Mouse (Mus musculus) lung, postnatal 0 days (tissue): ENCODE results near the gene Elk3. TPM values are rescaled to one million over a fixed set of nuclear protein-coding genes. Genes with fewer than 3 reads are reported as not detected.

Experiments
- ATAC-seq: fragments of 200-750 bp; cut with Nextera tagmentation; 2 replicates; pipeline ENCODE4 v1.8.0; 2017; ENCODE audit warnings: moderate library complexity
- DNase-seq: peaks from one replicate; pipeline ENCODE4 v3.0.0-alpha.2; 2016; ENCODE audit warnings: low spot score
- H3K27ac ChIP-seq: fragments of 300-500 bp; sonication (generic); 2 replicates; pipeline ENCODE4 v1.5.1; 2014; ENCODE audit warnings: antibody characterized with exemption, mild to moderate bottlenecking, low read length, mixed read lengths
- H3K27me3 ChIP-seq: fragments of 300-500 bp; sonication (generic); replicated peaks from 2 replicates; pipeline ENCODE4 v1.6.1; 2014; ENCODE audit warnings: low read length, mixed read lengths; ENCODE audit not compliant: insufficient read depth
- H3K36me3 ChIP-seq: fragments of 300-500 bp; sonication (generic); 2 replicates; pipeline ENCODE4 v1.6.1; 2014; ENCODE audit warnings: low read length, mixed read lengths; ENCODE audit not compliant: insufficient read depth
- H3K4me1 ChIP-seq: fragments of 300-500 bp; sonication (generic); 2 replicates; pipeline ENCODE4 v1.6.1; 2014; ENCODE audit warnings: antibody characterized with exemption, low read depth, low read length, mixed read lengths; ENCODE audit not compliant: insufficient read depth
- H3K4me2 ChIP-seq: fragments of 300-500 bp; sonication (generic); replicated peaks from 2 replicates; pipeline ENCODE4 v1.6.1; 2014; ENCODE audit warnings: low read depth, mild to moderate bottlenecking, low read length, moderate library complexity, mixed read lengths
- H3K4me3 ChIP-seq: fragments of 300-500 bp; sonication (generic); 2 replicates; pipeline ENCODE4 v1.5.1; 2014; ENCODE audit warnings: low read depth, low read length
- H3K9ac ChIP-seq: fragments of 300-500 bp; sonication (generic); replicated peaks from 2 replicates; pipeline ENCODE4 v1.6.1; 2014; ENCODE audit warnings: low read depth, mild to moderate bottlenecking
- H3K9me3 ChIP-seq: fragments of 300-500 bp; sonication (generic); 2 replicates; pipeline ENCODE4 v1.6.1; 2016; ENCODE audit warnings: low read length, mixed read lengths
- CTCF ChIP-seq: IDR thresholded peaks from 2 replicates; pipeline ENCODE4 v1.5.1; 2016; ENCODE audit warnings: antibody characterized with exemption, mild to moderate bottlenecking
- EP300 ChIP-seq: IDR thresholded peaks from 2 replicates; pipeline ENCODE4 v1.6.1; 2016; ENCODE audit warnings: antibody characterized with exemption, mild to moderate bottlenecking, control low read depth
- WGBS: fragments of 180-500 bp; shearing (Covaris S2); extraction: QIAGEN DNeasy Blood & Tissue Kit; methylation state at CpG from one replicate; pipeline ENCODE4 v1.1.7; 2014; 5-methylcytosine and 5-hydroxymethylcytosine counted together
- polyA plus RNA-seq: library from polyadenylated mRNA; unstranded; fragments of >200 nt; fragmentation: Nextera tagmentation; extraction: Ambion mirVana; gene quantifications from 2 replicates; pipeline ENCODE4 v1.2.1, GENCODE M21; 2015

Gene Elk3
- polyA plus RNA-seq, 1 experiment from 2014 or later = 56.0 TPM

DNA sequence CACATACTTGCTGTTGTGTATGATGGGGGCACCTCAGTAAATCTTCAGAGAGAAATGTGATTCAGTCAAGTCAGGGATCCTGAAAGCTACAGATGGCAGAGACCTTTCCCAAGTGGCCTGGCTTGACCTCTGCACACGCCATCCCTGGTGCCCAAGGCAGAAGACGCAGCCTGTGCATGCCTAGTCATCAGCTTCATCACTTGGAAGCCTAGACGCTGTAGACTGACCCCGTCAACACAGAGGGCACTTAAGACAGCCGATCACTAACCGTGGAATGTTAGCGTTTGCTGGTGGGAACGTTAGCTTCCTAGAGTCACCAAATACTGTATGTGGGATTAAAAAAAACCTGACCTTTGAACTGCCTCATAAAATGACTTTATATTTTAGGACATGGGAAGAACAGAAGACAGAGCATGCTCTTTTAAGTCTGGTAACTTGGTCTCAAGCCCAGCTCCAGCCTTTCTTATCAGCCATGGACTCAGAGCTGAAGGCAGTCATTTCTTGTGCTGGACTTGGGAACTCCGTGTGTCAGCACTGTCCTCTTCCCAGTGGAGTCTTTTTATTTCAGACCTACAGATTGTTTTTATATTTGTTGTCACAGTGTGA lies 71.6 kb downstream of the Elk3 start:
- no peak overlapping the region for H3K9ac ChIP-seq
- H3K9me3 ChIP-seq = no peaks in the 10 kb centered on the region
- H3K4me2 ChIP-seq = no peak overlapping the region
- DNase-seq (no peak), ATAC-seq (no peak)
- H3K4me3 ChIP-seq = no peak overlapping the region
- WGBS = 43% methylated on average over 9 of the region's 9 CpGs
- no peaks in the 10 kb centered on the region for H3K4me1 ChIP-seq
- H3K27me3 ChIP-seq = no peaks in the 10 kb centered on the region
- H3K36me3 ChIP-seq = peaks cover 15% of the 10 kb centered on the region; the same call in 1 of the 2 replicates
- no peak overlapping the region for H3K27ac ChIP-seq
- TF ChIP-seq EP300 (no peak), CTCF (no peak)

DNA sequence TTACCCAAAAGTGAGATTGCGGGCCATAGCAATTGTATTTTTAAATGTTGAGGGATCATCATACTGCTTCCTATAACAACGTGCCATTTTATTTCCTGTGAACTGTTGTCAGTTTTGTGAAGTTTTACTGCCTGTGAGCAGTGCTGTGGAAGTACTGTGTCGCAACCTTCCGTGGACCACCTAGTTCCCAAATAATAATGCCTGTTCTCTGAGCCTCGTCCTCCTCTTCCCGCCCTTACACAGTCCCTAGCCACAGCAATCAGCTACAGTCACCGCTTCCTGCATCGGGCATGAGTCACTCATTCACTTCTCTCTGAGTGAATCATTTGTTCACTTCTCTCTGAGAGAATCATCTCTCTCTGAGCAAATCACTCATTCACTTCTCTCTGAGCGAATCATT lies 76.2 kb downstream of the Elk3 start:
- Histone ChIP-seq H3K36me3 (peaks cover 5% of the 10 kb centered on the region; the same call in 1 of the 2 replicates), H3K4me1 (no peaks in the 10 kb centered on the region), H3K4me3 (no peak overlapping the region), H3K9ac (no peak overlapping the region), H3K27ac (no peak overlapping the region), H3K4me2 (no peak overlapping the region), H3K27me3 (no peaks in the 10 kb centered on the region), H3K9me3 (no peaks in the 10 kb centered on the region)
- ATAC-seq (no peak), DNase-seq (no peak)
- WGBS = 84% methylated on average over 9 of the region's 9 CpGs
- TF ChIP-seq CTCF (no peak), EP300 (no peak)

DNA sequence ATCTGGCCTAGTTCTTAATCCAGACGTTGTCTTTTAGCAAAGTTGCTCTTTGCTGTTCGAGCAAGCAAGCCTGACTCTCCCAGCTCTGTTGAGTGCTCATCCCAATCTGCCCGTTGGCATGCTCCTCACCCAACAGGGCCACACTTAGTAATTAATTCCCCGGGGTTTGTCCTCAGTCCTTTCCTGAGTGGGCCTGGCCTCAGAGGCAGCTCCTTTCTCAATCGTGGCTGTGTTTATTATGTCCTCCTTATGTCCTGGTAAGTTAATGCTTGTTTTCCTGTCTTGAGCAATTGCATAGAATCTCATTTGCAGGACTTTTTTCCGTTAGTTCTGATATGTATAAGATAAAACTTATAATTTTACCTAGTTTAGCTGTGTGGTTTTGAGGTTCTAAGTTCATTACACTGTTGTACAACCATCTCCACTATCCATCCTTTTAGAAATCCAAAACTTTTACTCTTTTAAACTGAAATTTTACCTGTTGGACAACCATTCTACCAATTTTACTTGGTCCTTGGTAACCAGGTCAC lies 77.2 kb downstream of the Elk3 start:
- Histone ChIP-seq H3K4me2 (no peak overlapping the region), H3K27me3 (no peaks in the 10 kb centered on the region), H3K27ac (no peak overlapping the region), H3K9ac (no peak overlapping the region), H3K4me3 (no peak overlapping the region), H3K9me3 (no peaks in the 10 kb centered on the region), H3K36me3 (peaks cover 5% of the 10 kb centered on the region; the same call in 1 of the 2 replicates), H3K4me1 (no peaks in the 10 kb centered on the region)
- DNase-seq (no peak), ATAC-seq (no peak)
- WGBS = 72% methylated on average over 6 of the region's 6 CpGs
- no peak for TF ChIP-seq EP300
- no peak for TF ChIP-seq CTCF

DNA sequence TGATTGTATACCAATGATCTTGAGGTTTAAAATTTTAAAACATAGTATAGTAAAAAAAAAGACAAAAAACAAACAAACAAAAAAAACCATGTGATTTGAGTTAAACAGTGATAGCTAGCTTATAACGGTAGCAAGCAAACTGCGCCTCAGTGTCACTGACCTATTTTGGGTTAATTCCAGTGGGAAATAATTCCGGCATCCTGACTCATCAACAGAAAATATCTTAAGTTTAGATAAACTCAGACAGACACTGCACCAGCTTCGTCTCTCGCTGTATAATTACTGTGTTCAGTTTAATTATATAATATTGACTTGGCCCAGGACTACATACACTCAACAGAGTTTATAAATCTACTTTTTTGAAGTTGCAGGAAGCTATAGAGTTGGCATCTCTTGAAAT lies 79.0 kb downstream of the Elk3 start:
- TF ChIP-seq EP300 (no peak), CTCF (no peak)
- no peak for DNase-seq
- Histone ChIP-seq H3K4me2 (no peak overlapping the region), H3K4me3 (no peak overlapping the region), H3K36me3 (peaks cover under 1% of the 10 kb centered on the region; the same call in 1 of the 2 replicates), H3K9ac (no peak overlapping the region), H3K27ac (no peak overlapping the region), H3K27me3 (no peaks in the 10 kb centered on the region), H3K4me1 (no peaks in the 10 kb centered on the region), H3K9me3 (no peaks in the 10 kb centered on the region)
- WGBS = 79% methylated on average over 5 of the region's 5 CpGs
- no peak for ATAC-seq

DNA sequence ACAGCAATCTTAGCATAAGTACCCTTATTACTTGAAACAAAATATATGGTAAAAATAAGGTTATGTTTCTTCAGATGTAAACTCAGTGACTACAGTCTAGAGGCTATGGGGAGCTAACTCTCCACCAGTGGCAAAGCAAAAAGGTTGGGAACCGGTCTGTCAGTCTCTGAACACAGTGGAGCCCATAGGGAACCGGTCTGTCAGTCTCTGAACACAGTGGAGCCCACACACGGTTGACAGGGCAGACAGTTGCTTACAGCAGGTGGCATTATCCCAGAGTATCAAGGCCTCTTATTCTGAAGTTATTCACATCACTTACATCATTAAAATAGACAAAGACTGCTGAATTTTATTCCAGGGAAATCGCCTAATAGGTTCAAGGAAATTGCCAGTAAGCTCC lies 79.4 kb downstream of the Elk3 start:
- ATAC-seq = no peak
- no peak overlapping the region for H3K9ac ChIP-seq
- no peaks in the 10 kb centered on the region for H3K27me3 ChIP-seq
- no peak overlapping the region for H3K4me3 ChIP-seq
- no peaks in the 10 kb centered on the region for H3K4me1 ChIP-seq
- DNase-seq = no peak
- H3K9me3 ChIP-seq = no peaks in the 10 kb centered on the region
- WGBS = 80% methylated on average over 4 of the region's 4 CpGs
- TF ChIP-seq EP300 = no peak
- TF ChIP-seq CTCF = no peak
- no peaks in the 10 kb centered on the region for H3K36me3 ChIP-seq
- H3K27ac ChIP-seq = no peak overlapping the region
- no peak overlapping the region for H3K4me2 ChIP-seq

DNA sequence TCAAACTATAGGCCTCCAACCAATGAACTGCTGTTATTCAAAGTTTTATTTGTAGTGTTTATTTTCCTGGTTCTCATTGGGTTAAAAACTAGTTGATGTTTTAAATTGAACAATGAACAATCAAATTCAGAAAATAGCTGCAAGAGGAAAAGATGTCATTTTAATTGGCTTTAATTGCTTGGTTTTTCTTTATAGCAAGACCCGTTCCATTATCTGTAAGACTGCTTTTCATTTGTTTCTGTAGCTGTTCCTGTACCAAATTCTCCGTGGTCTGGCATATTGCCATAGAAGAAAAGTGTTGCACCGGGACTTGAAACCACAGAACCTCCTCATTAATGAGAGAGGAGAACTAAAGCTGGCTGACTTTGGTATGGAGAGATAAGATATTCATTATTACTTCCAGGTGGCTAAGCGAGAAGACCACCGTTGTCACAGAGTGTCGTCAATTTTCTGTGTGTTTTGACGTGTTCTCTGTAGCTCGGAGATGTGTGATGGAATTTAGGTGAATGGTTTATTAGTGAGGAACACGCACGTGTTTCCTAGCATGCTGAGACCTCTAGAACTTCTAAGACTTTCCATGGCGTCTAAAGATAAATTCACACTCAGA lies 82.4 kb downstream of the Elk3 start:
- no peaks in the 10 kb centered on the region for H3K4me1 ChIP-seq
- no peaks in the 10 kb centered on the region for H3K36me3 ChIP-seq
- no peaks in the 10 kb centered on the region for H3K27me3 ChIP-seq
- H3K9ac ChIP-seq = no peak overlapping the region
- no peak overlapping the region for H3K4me2 ChIP-seq
- H3K27ac ChIP-seq = no peak overlapping the region
- no peak for ATAC-seq
- no peak overlapping the region for H3K4me3 ChIP-seq
- TF ChIP-seq EP300 (no peak), CTCF (no peak)
- no peak for DNase-seq
- 59% methylated on average over 11 of the region's 11 CpGs for whole genome bisulfite sequencing
- H3K9me3 ChIP-seq = no peaks in the 10 kb centered on the region
